Mouse (Mus musculus) cerebellum, adult 8-10 months (tissue): ENCODE results near the gene Hist1h2ae.
A peak's percentile ranks its signal among the peaks of the same experiment; 100 is the strongest.

Experiments
- DNase-seq: peaks from one replicate; pipeline ENCODE4 v3.0.0; 2022

Hist1h2ae gene

GRCm38 (mm10) chr13:23537006-23537710, 33.9 kb downstream of the Hist1h2ae start:
- no peak for DNase-seq

GRCm38 (mm10) chr13:23536076-23536822, 34.8 kb downstream of the Hist1h2ae start:
- DNase-seq, result no peak

GRCm38 (mm10) chr13:23535137-23536075, 35.6 kb downstream of the Hist1h2ae start, which contains the start of gene Hist1h3g:
Hist1h3g (plus strand) TSS chr13:23535422.
- DNase-seq, result peak; percentile 78

GRCm38 (mm10) chr13:23534368-23535131, 36.5 kb downstream of the Hist1h2ae start:
- DNase-seq, result no peak

- peak; percentile 61 for DNase-seq
These were observed 37.3 kb downstream of the Hist1h2ae start, which contains the start of gene Hist1h2af for GRCm38 (mm10) chr13:23533560-23534367. Hist1h2af (plus strand) TSS chr13:23533906.

- no peak for DNase-seq
These were observed 38.6 kb downstream of the Hist1h2ae start for GRCm38 (mm10) chr13:23532262-23533075.

GRCm38 (mm10) chr13:23530901-23531875, 39.8 kb downstream of the Hist1h2ae start, which contains the start of gene Hist1h4h:
Hist1h4h (plus strand) TSS chr13:23531050.
- peak; percentile 97 for DNase-seq

- peak; percentile 72 for DNase-seq
These were observed 40.7 kb downstream of the Hist1h2ae start for GRCm38 (mm10) chr13:23530181-23530900.

GRCm38 (mm10) chr13:23529480-23530165, 41.4 kb downstream of the Hist1h2ae start:
- no peak for DNase-seq

- DNase-seq, result no peak
These were observed 42.0 kb downstream of the Hist1h2ae start for GRCm38 (mm10) chr13:23529005-23529404.

GRCm38 (mm10) chr13:23526312-23526711, 44.7 kb downstream of the Hist1h2ae start:
- DNase-seq, result peak; percentile 91

GRCm38 (mm10) chr13:23525901-23526300, 45.1 kb downstream of the Hist1h2ae start:
- no peak for DNase-seq

GRCm38 (mm10) chr13:23524654-23525053, 46.4 kb downstream of the Hist1h2ae start:
- peak; percentile 66 for DNase-seq

- no peak for DNase-seq
These were observed 47.0 kb downstream of the Hist1h2ae start for GRCm38 (mm10) chr13:23523976-23524375.

- DNase-seq, result peak; percentile 75
These were observed 49.3 kb downstream of the Hist1h2ae start for GRCm38 (mm10) chr13:23521703-23522102.
